Mouse (Mus musculus) heart, adult 2 months (tissue): ENCODE measurements around the gene Inhbe.

ENCODE experiments used
- EP300 ChIP-seq: fragments of 200-500 bp; IDR thresholded peaks from 2 replicates; pipeline ENCODE4 v1.6.1; 2011; ENCODE audit warnings: low read depth, low read length, control low read depth; ENCODE audit not compliant: insufficient read depth
- POLR2A ChIP-seq: fragments of 200-500 bp; IDR thresholded peaks from 2 replicates; pipeline ENCODE4 v1.6.1; 2011; ENCODE audit warnings: mild to moderate bottlenecking, low read depth, low read length, control low read depth; ENCODE audit not compliant: insufficient read depth

GRCm38 (mm10) chr10:127317277-127317676 lies 36.9 kb downstream of the Inhbe start:
- TF ChIP-seq EP300 (no peak), POLR2A (no peak)
